Mouse (Mus musculus) intestine, embryonic 16.5 days (tissue): ENCODE measurements around the gene Bid. TPM values are rescaled to one million over a fixed set of nuclear protein-coding genes. Genes with fewer than 3 reads are reported as not detected.
A peak's percentile ranks its signal among the peaks of the same experiment; 100 is the strongest.

ENCODE experiments used
- ATAC-seq: fragments of 200-750 bp; cut with Nextera tagmentation; 2 replicates; pipeline ENCODE4 v1.8.0; 2017; ENCODE audit warnings: moderate TSS enrichment, moderate library complexity
- H3K27ac ChIP-seq: fragments of 300-500 bp; sonication (generic); 2 replicates; pipeline ENCODE4 v1.5.1; 2014; ENCODE audit warnings: mild to moderate bottlenecking, low read length
- H3K27me3 ChIP-seq: fragments of 300-500 bp; sonication (generic); replicated peaks from 2 replicates; pipeline ENCODE4 v1.6.1; 2014; ENCODE audit warnings: low read length, control low read depth, mixed read lengths; ENCODE audit not compliant: control insufficient read depth, insufficient read depth
- H3K36me3 ChIP-seq: fragments of 300-500 bp; sonication (generic); 2 replicates; pipeline ENCODE4 v1.6.1; 2014; ENCODE audit warnings: low read length, control low read depth; ENCODE audit not compliant: control insufficient read depth, insufficient read depth
- H3K4me1 ChIP-seq: fragments of 300-500 bp; sonication (generic); 2 replicates; pipeline ENCODE4 v1.6.1; 2014; ENCODE audit warnings: low read length, control low read depth, mixed read lengths; ENCODE audit not compliant: control insufficient read depth, insufficient read depth
- H3K4me2 ChIP-seq: fragments of 300-500 bp; sonication (generic); 2 replicates; pipeline ENCODE4 v1.6.1; 2014; ENCODE audit warnings: low read depth, low read length, control low read depth
- H3K4me3 ChIP-seq: fragments of 300-500 bp; sonication (generic); 2 replicates; pipeline ENCODE4 v1.5.1; 2014; ENCODE audit warnings: mild to moderate bottlenecking, low read length
- H3K9ac ChIP-seq: fragments of 300-500 bp; sonication (generic); 2 replicates; pipeline ENCODE4 v1.6.1; 2014; ENCODE audit warnings: low read depth, low read length
- H3K9me3 ChIP-seq: fragments of 300-500 bp; sonication (generic); 2 replicates; pipeline ENCODE4 v1.6.1; 2016; ENCODE audit warnings: low read length, control low read depth; ENCODE audit not compliant: control insufficient read depth
- WGBS: fragments of 180-500 bp; shearing (Covaris S2); extraction: QIAGEN DNeasy Blood & Tissue Kit; methylation state at CpG from one replicate; pipeline ENCODE4 v1.1.7; 2014; 5-methylcytosine and 5-hydroxymethylcytosine counted together
- polyA plus RNA-seq: library from polyadenylated mRNA; unstranded; fragments of >200 nt; fragmentation: Nextera tagmentation; extraction: Ambion mirVana; gene quantifications from 2 replicates; pipeline ENCODE4 v1.2.1, GENCODE M21; 2015

The Bid gene
- polyA plus RNA-seq, 1 experiment from 2014 or later: 23.7 TPM

- WGBS: 85% methylated on average over 12 of the region's 12 CpGs
- no peak for ATAC-seq
These were observed 22.3 kb upstream of the Bid start for GRCm38 (mm10) chr6:120938763-120939450.

GRCm38 (mm10) chr6:120937999-120938608 is 21.5 kb upstream of the Bid start:
- H3K27ac ChIP-seq: no peak overlapping the region
- no peak overlapping the region for H3K9ac ChIP-seq
- H3K4me3 ChIP-seq: no peak overlapping the region
- H3K27me3 ChIP-seq: no peaks in the 10 kb centered on the region
- H3K36me3 ChIP-seq: no peaks in the 10 kb centered on the region
- no peak for ATAC-seq
- no peak overlapping the region for H3K4me2 ChIP-seq
- no peaks in the 10 kb centered on the region for H3K9me3 ChIP-seq
- H3K4me1 ChIP-seq: no peaks in the 10 kb centered on the region
- WGBS: 86% methylated on average over 11 of the region's 11 CpGs

More at GRCm38 (mm10) chr6:120938763-120939450, 22.3 kb upstream of the Bid start:
- Histone ChIP-seq H3K4me3 (no peak overlapping the region), H3K36me3 (no peaks in the 10 kb centered on the region), H3K4me1 (no peaks in the 10 kb centered on the region), H3K27ac (no peak overlapping the region), H3K9ac (no peak overlapping the region), H3K27me3 (no peaks in the 10 kb centered on the region), H3K9me3 (no peaks in the 10 kb centered on the region), H3K4me2 (no peak overlapping the region)

DNA sequence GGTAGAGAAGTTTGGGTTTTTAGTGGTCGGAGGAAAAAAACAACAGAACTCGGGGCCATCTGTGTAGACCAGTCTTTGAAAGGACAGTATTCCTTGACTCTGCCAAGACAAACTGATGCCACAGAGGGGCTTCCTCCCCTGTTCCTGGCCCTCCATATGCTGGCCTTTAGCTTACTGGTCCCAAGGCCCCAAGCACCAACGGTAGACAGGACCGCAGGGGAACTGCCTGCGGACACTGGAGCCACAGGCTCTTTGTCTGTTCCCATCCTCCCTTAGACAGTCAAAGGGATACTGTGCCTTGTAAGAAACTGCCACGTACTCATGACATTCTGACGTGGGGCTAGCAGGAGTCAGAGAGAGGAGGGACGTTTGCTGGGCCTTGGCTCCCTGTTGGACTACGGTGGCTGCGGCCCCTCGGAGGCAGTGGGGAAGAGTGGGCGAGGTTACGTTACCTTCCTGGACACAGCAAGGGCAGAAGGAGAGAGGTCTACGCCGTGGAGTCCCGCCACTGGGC is 20.5 kb upstream of the Bid start:
- 85% methylated on average over 16 of the region's 16 CpGs for WGBS
- Histone ChIP-seq H3K27ac (no peak overlapping the region), H3K4me3 (no peak overlapping the region), H3K9me3 (no peaks in the 10 kb centered on the region), H3K27me3 (no peaks in the 10 kb centered on the region), H3K4me2 (no peak overlapping the region), H3K36me3 (no peaks in the 10 kb centered on the region), H3K9ac (no peak overlapping the region), H3K4me1 (no peaks in the 10 kb centered on the region)
- no peak for ATAC-seq

GRCm38 (mm10) chr6:120934176-120934575 is 17.5 kb upstream of the Bid start:
- 79% methylated on average over 4 of the region's 4 CpGs for WGBS

GRCm38 (mm10) chr6:120933670-120934069 is 17.0 kb upstream of the Bid start:
- Histone ChIP-seq H3K36me3 (no peaks in the 10 kb centered on the region), H3K4me1 (peaks cover 8% of the 10 kb centered on the region; the same call in 1 of the 2 replicates), H3K27ac (no peak overlapping the region), H3K4me2 (no peak overlapping the region), H3K9ac (no peak overlapping the region), H3K4me3 (no peak overlapping the region), H3K27me3 (no peaks in the 10 kb centered on the region), H3K9me3 (no peaks in the 10 kb centered on the region)
- 92% methylated on average over 7 of the region's 7 CpGs for WGBS
- no peak for ATAC-seq

More at GRCm38 (mm10) chr6:120934176-120934575, 17.5 kb upstream of the Bid start:
- Histone ChIP-seq H3K4me3 (no peak overlapping the region), H3K9ac (no peak overlapping the region), H3K27me3 (no peaks in the 10 kb centered on the region), H3K4me1 (peaks cover 8% of the 10 kb centered on the region; the same call in 1 of the 2 replicates), H3K27ac (no peak overlapping the region), H3K4me2 (no peak overlapping the region), H3K9me3 (no peaks in the 10 kb centered on the region), H3K36me3 (no peaks in the 10 kb centered on the region)
- ATAC-seq: no peak

- 85% methylated on average over 12 of the region's 12 CpGs for WGBS
- no peak overlapping the region for H3K4me2 ChIP-seq
- ATAC-seq: no peak
- peaks cover 8% of the 10 kb centered on the region; the same call in 1 of the 2 replicates for H3K4me1 ChIP-seq
- no peak overlapping the region for H3K9ac ChIP-seq
- no peaks in the 10 kb centered on the region for H3K27me3 ChIP-seq
- H3K27ac ChIP-seq: no peak overlapping the region
- H3K4me3 ChIP-seq: no peak overlapping the region
- 0 out of 2 replicates have a peak, but pooled peaks cover 3% of the 10 kb centered on the region for H3K36me3 ChIP-seq
- no peaks in the 10 kb centered on the region for H3K9me3 ChIP-seq
These were observed 15.9 kb upstream of the Bid start for GRCm38 (mm10) chr6:120932597-120932996.

DNA sequence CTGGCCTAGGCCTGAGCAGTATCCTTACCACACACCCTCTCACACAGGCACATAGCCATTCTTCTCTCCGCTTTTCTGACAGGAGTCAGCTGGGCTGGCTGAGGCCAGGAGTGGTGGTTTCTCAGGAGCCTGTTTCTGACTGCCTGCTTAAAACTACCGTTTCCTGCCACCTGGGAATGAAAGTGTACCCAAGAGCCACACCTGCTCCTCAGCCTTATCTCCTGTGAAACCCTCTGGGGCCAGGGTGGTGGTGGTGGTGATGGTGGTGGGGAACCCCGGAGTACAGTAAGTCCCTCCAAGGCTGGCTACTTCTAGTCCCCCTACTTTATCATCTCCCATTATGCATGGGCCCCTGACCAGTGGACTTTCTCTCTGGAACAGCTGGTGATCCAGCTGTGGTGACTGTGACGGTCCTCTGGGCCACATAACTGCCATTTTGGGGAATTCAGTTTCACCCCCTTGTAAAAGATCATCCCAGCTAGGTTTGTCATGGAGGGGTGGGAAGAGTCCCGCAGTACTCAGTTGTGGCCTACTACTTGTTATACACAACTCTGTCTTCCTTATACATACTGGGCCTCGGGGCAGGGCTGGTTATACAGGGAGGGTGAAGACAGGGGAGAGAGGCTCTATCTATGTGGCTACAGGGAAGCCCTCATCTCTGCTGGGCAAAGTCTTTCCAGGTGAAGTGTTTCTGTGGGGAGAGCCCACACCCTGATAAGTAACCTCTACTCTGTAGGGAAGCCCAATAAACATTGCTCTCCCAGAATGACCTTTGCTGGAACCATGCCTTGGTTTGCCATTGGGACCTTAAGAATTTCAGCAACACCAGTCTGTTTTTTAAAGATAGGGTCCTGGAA is 14.0 kb upstream of the Bid start:
- Histone ChIP-seq H3K9me3 (no peaks in the 10 kb centered on the region), H3K4me1 (peaks cover 8% of the 10 kb centered on the region; the same call in 1 of the 2 replicates), H3K27ac (no peak overlapping the region), H3K4me3 (no peak overlapping the region), H3K27me3 (no peaks in the 10 kb centered on the region), H3K36me3 (0 out of 2 replicates have a peak, but pooled peaks cover 3% of the 10 kb centered on the region), H3K9ac (no peak overlapping the region), H3K4me2 (no peak overlapping the region)
- peak; percentile 83 for ATAC-seq
- 63% methylated on average over 6 of the region's 6 CpGs for WGBS

- 53% methylated on average over 1 of the region's 1 CpGs for WGBS
- ATAC-seq: no peak
- H3K4me3 ChIP-seq: no peak overlapping the region
These were observed 12.8 kb upstream of the Bid start for GRCm38 (mm10) chr6:120929421-120929820.

DNA sequence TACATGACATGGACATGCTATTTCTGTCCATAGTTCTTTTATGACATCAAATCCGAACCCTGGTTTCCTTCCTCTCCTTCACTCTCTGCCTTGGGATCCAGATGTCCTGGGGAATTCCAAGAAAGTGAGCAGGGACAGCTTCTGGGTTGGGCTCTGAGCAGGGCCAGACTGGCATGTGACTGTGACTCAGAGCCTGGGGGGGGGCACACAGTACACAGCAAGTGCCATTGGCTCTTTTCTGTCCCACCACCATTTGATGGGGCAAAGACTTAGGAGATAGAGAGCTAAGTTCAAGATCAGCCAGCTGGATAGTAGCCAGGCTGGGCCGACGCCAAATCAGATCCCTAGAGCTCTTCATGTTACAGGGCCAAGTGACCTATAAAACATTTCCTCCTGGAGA is 11.1 kb upstream of the Bid start:
- Histone ChIP-seq H3K36me3 (0 out of 2 replicates have a peak, but pooled peaks cover 3% of the 10 kb centered on the region), H3K27me3 (no peaks in the 10 kb centered on the region), H3K4me3 (no peak overlapping the region), H3K27ac (no peak overlapping the region), H3K9ac (no peak overlapping the region), H3K9me3 (no peaks in the 10 kb centered on the region), H3K4me2 (no peak overlapping the region), H3K4me1 (peaks cover 8% of the 10 kb centered on the region; the same call in 1 of the 2 replicates)
- WGBS: 55% methylated on average over 3 of the region's 3 CpGs
- ATAC-seq: 0 out of 2 replicates have a peak, but pooled peaks have one; percentile 17

More at GRCm38 (mm10) chr6:120929421-120929820, 12.8 kb upstream of the Bid start:
- Histone ChIP-seq H3K4me2 (no peak overlapping the region), H3K36me3 (0 out of 2 replicates have a peak, but pooled peaks cover 3% of the 10 kb centered on the region), H3K9ac (no peak overlapping the region), H3K4me1 (peaks cover 8% of the 10 kb centered on the region; the same call in 1 of the 2 replicates), H3K27ac (no peak overlapping the region), H3K9me3 (no peaks in the 10 kb centered on the region), H3K27me3 (no peaks in the 10 kb centered on the region)
